Mouse (Mus musculus) liver, embryonic 14.5 days (tissue): ENCODE results near the gene Prn. TPM values are rescaled to one million over a fixed set of nuclear protein-coding genes. Genes with fewer than 3 reads are reported as not detected.

Experiments
- ATAC-seq: fragments of 200-750 bp; cut with Nextera tagmentation; 2 replicates; pipeline ENCODE4 v1.8.0; 2017; ENCODE audit warnings: moderate number of reproducible peaks, mild to moderate bottlenecking, moderate library complexity; ENCODE audit not compliant: insufficient read depth
- DNase-seq, 3 experiments: peaks; one replicate each; pipeline ENCODE4 v3.0.0-alpha.2; 2012 to 2013; ENCODE audit warnings: low read depth in 3 of 3, low spot score in 3 of 3
- H3K27ac ChIP-seq: fragments of 300-500 bp; sonication (generic); 2 replicates; pipeline ENCODE4 v1.5.1; 2014; ENCODE audit warnings: moderate library complexity, mild to moderate bottlenecking, control low read depth, inconsistent platforms
- H3K27me3 ChIP-seq: fragments of 300-500 bp; sonication (generic); 2 replicates; pipeline ENCODE4 v1.6.1; 2014; ENCODE audit warnings: mild to moderate bottlenecking, low read length, moderate library complexity; ENCODE audit not compliant: control insufficient read depth, insufficient read depth
- H3K36me3 ChIP-seq: fragments of 300-500 bp; sonication (generic); replicated peaks from 2 replicates; pipeline ENCODE4 v1.6.1; 2014; ENCODE audit warnings: low read depth; ENCODE audit not compliant: control insufficient read depth, insufficient read depth
- H3K4me1 ChIP-seq, 2 experiments: fragments of 200-500 bp in 1 of 2; fragments of 300-500 bp in 1 of 2; sonication (generic) in 1 of 2; replicated peaks; 2 replicates each; pipeline ENCODE4 v1.6.1; 2012 to 2014; ENCODE audit warnings: antibody characterized with exemption in 1 of 2, inconsistent platforms in 1 of 2, low read length in 1 of 2; ENCODE audit not compliant: control insufficient read depth in 2 of 2, insufficient read depth in 2 of 2
- H3K4me2 ChIP-seq: fragments of 300-500 bp; sonication (generic); 2 replicates; pipeline ENCODE4 v1.6.1; 2014; ENCODE audit warnings: low read depth, mild to moderate bottlenecking, control low read depth, moderate library complexity
- H3K4me3 ChIP-seq, 2 experiments: fragments of 200-500 bp in 1 of 2; fragments of 300-500 bp in 1 of 2; sonication (generic) in 1 of 2; 2 replicates each; pipeline ENCODE4 v1.5.1; 2012 to 2014; ENCODE audit warnings: low read depth in 2 of 2, low read length in 2 of 2, mild to moderate bottlenecking in 2 of 2, control low read depth in 1 of 2, inconsistent platforms in 1 of 2, moderate library complexity in 1 of 2; ENCODE audit not compliant: insufficient read depth in 1 of 2
- H3K9ac ChIP-seq: fragments of 300-500 bp; sonication (generic); replicated peaks from 2 replicates; pipeline ENCODE4 v1.6.1; 2014; ENCODE audit warnings: mild to moderate bottlenecking, control low read depth, moderate library complexity
- H3K9me3 ChIP-seq: fragments of 300-500 bp; sonication (generic); 2 replicates; pipeline ENCODE4 v1.6.1; 2016; ENCODE audit warnings: low read length, mixed read lengths; ENCODE audit not compliant: control insufficient read depth
- CTCF ChIP-seq: IDR thresholded peaks from 2 replicates; pipeline ENCODE4 v1.5.1; 2016; ENCODE audit warnings: antibody characterized with exemption, low read depth, control low read depth
- EP300 ChIP-seq: IDR thresholded peaks from 2 replicates; pipeline ENCODE4 v1.6.1; 2016; ENCODE audit warnings: antibody characterized with exemption, low read depth
- WGBS: fragments of 180-500 bp; shearing (Covaris S2); extraction: QIAGEN DNeasy Blood & Tissue Kit; methylation state at CpG from one replicate; pipeline ENCODE4 v1.1.7; 2014; ENCODE audit not compliant: insufficient replicate concordance; 5-methylcytosine and 5-hydroxymethylcytosine counted together
- polyA plus RNA-seq, 2 experiments: library from polyadenylated mRNA; depleted of rRNA in 1 of 2; stranded (reverse) in 1 of 2; unstranded in 1 of 2; fragments of >200 nt; fragmentation: Nextera tagmentation in 1 of 2; extraction: Ambion mirVana in 1 of 2; gene quantifications; 2 replicates each; pipeline versions ENCODE4 v1.2.1 to v1.2.3; 2012 to 2014

Gene Prn
- polyA plus RNA-seq, 2 experiments: not detected

DNA sequence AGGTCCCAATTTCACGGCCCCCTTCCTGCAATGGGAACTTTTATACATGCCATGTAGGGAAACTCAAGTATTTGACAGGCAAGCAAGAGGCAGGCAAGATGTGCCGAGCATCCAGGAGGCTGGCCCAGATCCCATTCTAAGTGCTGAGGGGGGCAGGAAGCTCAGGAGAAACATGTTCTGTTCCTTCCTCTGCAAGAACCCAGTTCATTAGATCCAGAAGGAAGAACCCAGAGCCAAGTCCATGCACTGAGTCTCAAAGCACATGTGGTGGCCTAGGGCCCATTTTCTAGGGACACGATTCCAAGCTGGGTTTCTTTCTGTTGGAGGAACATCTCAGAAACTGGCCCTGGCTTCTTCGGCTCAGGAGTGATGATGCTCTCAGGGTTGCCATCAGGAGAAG, 95.7 kb downstream of the Prn start:
- Histone ChIP-seq H3K4me3 (no peak overlapping the region), H3K4me2 (no peak overlapping the region), H3K9me3 (no peaks in the 10 kb centered on the region), H3K9ac (no peak overlapping the region), H3K4me1 (no peaks in the 10 kb centered on the region), H3K36me3 (no peaks in the 10 kb centered on the region), H3K27ac (no peak overlapping the region), H3K27me3 (no peaks in the 10 kb centered on the region)
- ATAC-seq (no peak), DNase-seq (no peak)
- WGBS: 63% methylated on average over 4 of the region's 4 CpGs
- TF ChIP-seq EP300 (no peak), CTCF (no peak)

Other genes starting within 250 kb of the Prn start
- gene Erv3, start 50.2 kb upstream of the Prn start, polyA plus RNA-seq (2012; rRNA removed): 0.01 and 0.02 TPM in 2 replicates
- not detected in 2 replicates for gene Erv3, start 50.2 kb upstream of the Prn start, polyA plus RNA-seq (2014; fragmentation: Nextera tagmentation; extraction: Ambion mirVana)
- 12.5 and 15.6 TPM in 2 replicates for gene Prnp, start within 50 bp of the Prn start, polyA plus RNA-seq (2012; rRNA removed)
- gene Prnp, start within 50 bp of the Prn start, polyA plus RNA-seq (2014; fragmentation: Nextera tagmentation; extraction: Ambion mirVana): 16.9 and 20.3 TPM in 2 replicates
- 0.16 and 0.21 TPM in 2 replicates for gene Prnd, start 40.9 kb downstream of the Prn start, polyA plus RNA-seq (2012; rRNA removed)
- gene Prnd, start 40.9 kb downstream of the Prn start, polyA plus RNA-seq (2014; fragmentation: Nextera tagmentation; extraction: Ambion mirVana): 0.11 TPM in 1 of 2 replicates, not detected in the other
- 0.96 and 1.2 TPM in 2 replicates for gene Rassf2, start 120.3 kb downstream of the Prn start, polyA plus RNA-seq (2012; rRNA removed)
- gene Rassf2, start 120.3 kb downstream of the Prn start, polyA plus RNA-seq (2014; fragmentation: Nextera tagmentation; extraction: Ambion mirVana): 1.9 and 2.0 TPM in 2 replicates
- gene Slc23a2, start 235.2 kb downstream of the Prn start, polyA plus RNA-seq (2012; rRNA removed): 1.6 and 1.7 TPM in 2 replicates
- 2.3 and 2.4 TPM in 2 replicates for gene Slc23a2, start 235.2 kb downstream of the Prn start, polyA plus RNA-seq (2014; fragmentation: Nextera tagmentation; extraction: Ambion mirVana)